ENCODE assay signal across 7 mouse cellular contexts in genomic region chr1:66700693-66701575, GRCm38 (mm10). TPM values are rescaled to one million over a fixed set of nuclear protein-coding genes. Genes with fewer than 3 reads are reported as not detected.
DNase-seq lines count a peak whose midpoint lies in the region; ATAC-seq lines count a peak whose summit lies in the region.

Rpe (plus strand) TSS chr1:66700831.

- peak within 1 kb of the TSS; percentile 65 for H3K4me2 ChIP-seq in embryonic facial prominence, embryonic 11.5 days (ENCODE audit: low read depth, low read length)
- peak within 1 kb of the TSS; percentile 60 for H3K4me2 ChIP-seq in limb, embryonic 11.5 days (ENCODE audit: low read depth, severe bottlenecking)
- H3K4me2 ChIP-seq in midbrain, embryonic 14.5 days (ENCODE audit: low read length) = peak within 1 kb of the TSS; percentile 73

- H3K36me3 ChIP-seq in embryonic facial prominence, embryonic 11.5 days (replicated peaks; ENCODE audit: control insufficient read depth, insufficient read depth, low read depth, low read length) = no peaks in the 10 kb centered on the region
- 0 out of 2 replicates have a peak, but pooled peaks cover 3% of the 10 kb centered on the region for H3K36me3 ChIP-seq in limb, embryonic 11.5 days (ENCODE audit: control insufficient read depth, insufficient read depth, low read length)
- H3K36me3 ChIP-seq in midbrain, embryonic 14.5 days (ENCODE audit: control insufficient read depth, insufficient read depth, low read length) = no peaks in the 10 kb centered on the region

- peak within 1 kb of the TSS; percentile 74 for H3K9ac ChIP-seq in embryonic facial prominence, embryonic 11.5 days (replicated peaks; ENCODE audit: low read length)
- H3K9ac ChIP-seq in limb, embryonic 11.5 days (ENCODE audit: low read length) = peak within 1 kb of the TSS; percentile 83
- H3K9ac ChIP-seq in midbrain, embryonic 14.5 days (replicated peaks; ENCODE audit: low read length) = peak within 1 kb of the TSS; percentile 76

- H3K4me1 ChIP-seq in embryonic facial prominence, embryonic 11.5 days (ENCODE audit: control insufficient read depth, insufficient read depth, low read length) = no peaks in the 10 kb centered on the region
- H3K4me1 ChIP-seq in limb, embryonic 11.5 days (ENCODE audit: control insufficient read depth, insufficient read depth, low read length) = peaks cover 7% of the 10 kb centered on the region; the same call in 1 of the 2 replicates
- peaks cover 11% of the 10 kb centered on the region for H3K4me1 ChIP-seq in midbrain, embryonic 14.5 days (ENCODE audit: control insufficient read depth, insufficient read depth, low read length)

- H3K4me3 ChIP-seq in embryonic facial prominence, embryonic 11.5 days (ENCODE audit: low read depth, low read length) = peak within 1 kb of the TSS; percentile 83
- H3K4me3 ChIP-seq in limb, embryonic 11.5 days (ENCODE audit: low read depth, low read length) = peak within 1 kb of the TSS; percentile 79
- peak within 1 kb of the TSS; percentile 87 for H3K4me3 ChIP-seq in midbrain, embryonic 14.5 days (replicated peaks; ENCODE audit: low read depth, low read length)

- under 1% methylated on average over 73 of the region's 73 CpGs for WGBS in embryonic facial prominence, embryonic 11.5 days
- 1% methylated on average over 73 of the region's 73 CpGs for WGBS in limb, embryonic 11.5 days
- WGBS in midbrain, embryonic 14.5 days = under 1% methylated on average over 73 of the region's 73 CpGs

- H3K27ac ChIP-seq in embryonic facial prominence, embryonic 11.5 days (replicated peaks; ENCODE audit: low read depth, low read length) = no peak within 1 kb of the TSS
- peak within 1 kb of the TSS; percentile 52 for H3K27ac ChIP-seq in limb, embryonic 11.5 days (replicated peaks; ENCODE audit: low read depth, low read length)
- H3K27ac ChIP-seq in midbrain, embryonic 14.5 days (replicated peaks; ENCODE audit: low read depth, low read length) = peak within 1 kb of the TSS; percentile 80

- DNase-seq in adrenal gland, postnatal 14 days = peak; percentile 97
- DNase-seq in embryonic facial prominence, embryonic 11.5 days (ENCODE audit: low spot score) = peak; percentile 95
- peak; percentile 99 for DNase-seq in heart, adult 11 months
- DNase-seq in kidney, adult 18-20 months = peak; percentile 93
- peak; percentile 97 for DNase-seq in limb, embryonic 11.5 days (ENCODE audit: low spot score)
- DNase-seq in midbrain, embryonic 14.5 days = peak; percentile 98
- peak; percentile 88 to 93 for DNase-seq in spleen, adult 18-20 months

- peak; percentile 100 for ATAC-seq in embryonic facial prominence, embryonic 11.5 days (replicated peaks; ENCODE audit: insufficient number of reproducible peaks, low FRiP score, low TSS enrichment, low read depth)
- ATAC-seq in limb, embryonic 11.5 days (ENCODE audit: insufficient number of reproducible peaks, low FRiP score, low TSS enrichment, low read depth) = peak; percentile 99
- peak; percentile 100 for ATAC-seq in midbrain, embryonic 14.5 days (ENCODE audit: low FRiP score, low TSS enrichment)

- no peaks in the 10 kb centered on the region for H3K27me3 ChIP-seq in embryonic facial prominence, embryonic 11.5 days (ENCODE audit: control insufficient read depth, insufficient read depth, low read length)
- H3K27me3 ChIP-seq in limb, embryonic 11.5 days (ENCODE audit: control insufficient read depth, insufficient read depth, low read length) = no peaks in the 10 kb centered on the region
- H3K27me3 ChIP-seq in midbrain, embryonic 14.5 days (ENCODE audit: control insufficient read depth, insufficient read depth, low read length) = no peaks in the 10 kb centered on the region

- no peaks in the 10 kb centered on the region for H3K9me3 ChIP-seq in embryonic facial prominence, embryonic 11.5 days (replicated peaks; ENCODE audit: control insufficient read depth, low read length)
- H3K9me3 ChIP-seq in limb, embryonic 11.5 days (ENCODE audit: control insufficient read depth, low read length) = no peaks in the 10 kb centered on the region
- no peaks in the 10 kb centered on the region for H3K9me3 ChIP-seq in midbrain, embryonic 14.5 days (ENCODE audit: control insufficient read depth, low read length)

RNA-seq across cellular contexts. Expression of gene Rpe, which starts in this region (rescaled TPM):
- total RNA-seq in adrenal gland, postnatal 14 days (2021) = 67.9 and 71.7 TPM in 2 replicates
- 54.8 and 60.2 TPM in 2 replicates for polyA plus RNA-seq in embryonic facial prominence, embryonic 11.5 days (2014; fragmentation: Nextera tagmentation; extraction: Ambion mirVana)
- polyA plus RNA-seq in limb, embryonic 11.5 days (2014; fragmentation: Nextera tagmentation; extraction: Ambion mirVana) = 51.7 and 54.9 TPM in 2 replicates
- polyA plus RNA-seq in midbrain, embryonic 14.5 days (2014; fragmentation: Nextera tagmentation; extraction: Ambion mirVana) = 36.4 and 36.8 TPM in 2 replicates
